Mouse (Mus musculus) liver, embryonic 14.5 days (tissue): ENCODE results near the gene Ankrd34a.

Experiments
- CTCF ChIP-seq: IDR thresholded peaks from 2 replicates; pipeline ENCODE4 v1.5.1; 2016; ENCODE audit warnings: antibody characterized with exemption, low read depth, control low read depth
- EP300 ChIP-seq: IDR thresholded peaks from 2 replicates; pipeline ENCODE4 v1.6.1; 2016; ENCODE audit warnings: antibody characterized with exemption, low read depth

DNA sequence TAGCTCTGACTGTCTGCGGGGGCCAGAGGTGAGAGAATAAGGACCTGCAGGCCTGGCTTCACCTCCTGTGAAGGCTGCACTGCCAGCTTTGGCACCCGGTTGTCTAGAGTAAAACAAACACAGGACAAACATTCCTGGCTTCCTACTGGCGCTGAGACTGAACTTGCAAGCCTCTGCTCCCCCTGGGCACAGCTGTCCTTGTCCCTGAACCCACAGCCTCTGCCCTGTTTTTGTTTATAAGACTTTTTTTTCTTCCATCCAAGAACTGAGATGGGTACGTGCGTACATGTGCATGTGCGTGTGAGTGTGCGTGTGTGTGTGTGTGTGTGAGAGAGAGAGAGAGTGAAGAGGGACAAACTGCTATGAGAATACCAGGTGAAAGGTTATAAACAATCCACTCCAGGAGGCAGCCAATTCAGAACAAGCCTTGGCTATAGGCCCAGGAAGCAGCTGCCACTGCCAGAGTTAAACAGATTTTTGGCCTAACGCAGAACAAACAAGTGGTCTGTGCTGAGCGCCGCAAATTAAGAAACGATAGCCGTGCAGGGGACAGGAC lies 41.3 kb upstream of the Ankrd34a start:
- TF ChIP-seq CTCF: no peak
- TF ChIP-seq EP300: no peak
